Mouse (Mus musculus): ENCODE results near the gene Fyb. TPM values are rescaled to one million over a fixed set of nuclear protein-coding genes. Genes with fewer than 3 reads are reported as not detected.
A peak's percentile ranks its signal among the peaks of the same experiment; 100 is the strongest.

Fyb gene
- polyA plus RNA-seq, 1 experiment, result 103 TPM

GRCm38 (mm10) chr15:6619558-6620316, 97.1 kb downstream of the Fyb start:
- H3K4me1 ChIP-seq (ENCODE audit: control insufficient read depth, insufficient read depth, low read length), result peaks cover 4% of the 10 kb centered on the region
- TF ChIP-seq CTCF (IDR thresholded peaks at IDR 0.05; ENCODE audit: control insufficient read depth, insufficient read depth, insufficient replicate concordance, low read depth, low read length) (no peak), POLR2A (IDR thresholded peaks at IDR 0.05; ENCODE audit: control insufficient read depth, low read depth, low read length) (no peak)
- no peak overlapping the region for H3K4me3 ChIP-seq (ENCODE audit: control insufficient read depth, low read depth, low read length)
- H3K36me3 ChIP-seq (ENCODE audit: control insufficient read depth, insufficient read depth, low read length), result no peaks in the 10 kb centered on the region
- no peak overlapping the region for H3K27ac ChIP-seq (ENCODE audit: control insufficient read depth, insufficient read depth, low read depth, low read length)
- H3K27me3 ChIP-seq (ENCODE audit: control insufficient read depth, insufficient read depth, low read length), result no peaks in the 10 kb centered on the region

GRCm38 (mm10) chr15:6622512-6622911, 99.9 kb downstream of the Fyb start:
- Histone ChIP-seq H3K27ac (ENCODE audit: control insufficient read depth, insufficient read depth, low read depth, low read length) (no peak overlapping the region; the same call in 1 of the 2 replicates), H3K4me1 (ENCODE audit: control insufficient read depth, insufficient read depth, low read length) (peaks cover 5% of the 10 kb centered on the region), H3K27me3 (ENCODE audit: control insufficient read depth, insufficient read depth, low read length) (no peaks in the 10 kb centered on the region), H3K4me3 (ENCODE audit: control insufficient read depth, low read depth, low read length) (no peak overlapping the region), H3K36me3 (ENCODE audit: control insufficient read depth, insufficient read depth, low read length) (no peaks in the 10 kb centered on the region)
- peak; percentile 42; the same call in 1 of the 2 replicates for TF ChIP-seq CTCF (IDR thresholded peaks at IDR 0.05; ENCODE audit: control insufficient read depth, insufficient read depth, insufficient replicate concordance, low read depth, low read length)
- no peak for TF ChIP-seq POLR2A (IDR thresholded peaks at IDR 0.05; ENCODE audit: control insufficient read depth, low read depth, low read length)

- Histone ChIP-seq H3K36me3 (ENCODE audit: control insufficient read depth, insufficient read depth, low read length) (no peaks in the 10 kb centered on the region), H3K4me1 (ENCODE audit: control insufficient read depth, insufficient read depth, low read length) (peaks cover 7% of the 10 kb centered on the region), H3K4me3 (ENCODE audit: control insufficient read depth, low read depth, low read length) (no peak overlapping the region), H3K27me3 (ENCODE audit: control insufficient read depth, insufficient read depth, low read length) (no peaks in the 10 kb centered on the region), H3K27ac (ENCODE audit: control insufficient read depth, insufficient read depth, low read depth, low read length) (no peak overlapping the region)
- TF ChIP-seq POLR2A (IDR thresholded peaks at IDR 0.05; ENCODE audit: control insufficient read depth, low read depth, low read length) (no peak), CTCF (IDR thresholded peaks at IDR 0.05; ENCODE audit: control insufficient read depth, insufficient read depth, insufficient replicate concordance, low read depth, low read length) (no peak)
Observed at GRCm38 (mm10) chr15:6623529-6624228, 101.0 kb downstream of the Fyb start.

GRCm38 (mm10) chr15:6624365-6625182, 101.9 kb downstream of the Fyb start:
- Histone ChIP-seq H3K27me3 (ENCODE audit: control insufficient read depth, insufficient read depth, low read length) (no peaks in the 10 kb centered on the region), H3K27ac (ENCODE audit: control insufficient read depth, insufficient read depth, low read depth, low read length) (no peak overlapping the region), H3K4me3 (ENCODE audit: control insufficient read depth, low read depth, low read length) (no peak overlapping the region), H3K36me3 (ENCODE audit: control insufficient read depth, insufficient read depth, low read length) (no peaks in the 10 kb centered on the region), H3K4me1 (ENCODE audit: control insufficient read depth, insufficient read depth, low read length) (peaks cover 7% of the 10 kb centered on the region)
- TF ChIP-seq CTCF (IDR thresholded peaks at IDR 0.05; ENCODE audit: control insufficient read depth, insufficient read depth, insufficient replicate concordance, low read depth, low read length), result no peak
- TF ChIP-seq POLR2A (IDR thresholded peaks at IDR 0.05; ENCODE audit: control insufficient read depth, low read depth, low read length), result no peak

- H3K4me3 ChIP-seq (ENCODE audit: control insufficient read depth, low read depth, low read length), result no peak overlapping the region
- TF ChIP-seq CTCF (IDR thresholded peaks at IDR 0.05; ENCODE audit: control insufficient read depth, insufficient read depth, insufficient replicate concordance, low read depth, low read length), result no peak
- TF ChIP-seq POLR2A (IDR thresholded peaks at IDR 0.05; ENCODE audit: control insufficient read depth, low read depth, low read length), result no peak
- no peaks in the 10 kb centered on the region for H3K27me3 ChIP-seq (ENCODE audit: control insufficient read depth, insufficient read depth, low read length)
- no peaks in the 10 kb centered on the region for H3K36me3 ChIP-seq (ENCODE audit: control insufficient read depth, insufficient read depth, low read length)
- H3K27ac ChIP-seq (ENCODE audit: control insufficient read depth, insufficient read depth, low read depth, low read length), result no peak overlapping the region
- peaks cover 7% of the 10 kb centered on the region for H3K4me1 ChIP-seq (ENCODE audit: control insufficient read depth, insufficient read depth, low read length)
Observed at GRCm38 (mm10) chr15:6625607-6626033, 103.0 kb downstream of the Fyb start.

- Histone ChIP-seq H3K36me3 (ENCODE audit: control insufficient read depth, insufficient read depth, low read length) (no peaks in the 10 kb centered on the region), H3K27ac (ENCODE audit: control insufficient read depth, insufficient read depth, low read depth, low read length) (no peak overlapping the region), H3K4me1 (ENCODE audit: control insufficient read depth, insufficient read depth, low read length) (peaks cover 7% of the 10 kb centered on the region), H3K27me3 (ENCODE audit: control insufficient read depth, insufficient read depth, low read length) (no peaks in the 10 kb centered on the region), H3K4me3 (ENCODE audit: control insufficient read depth, low read depth, low read length) (no peak overlapping the region)
- TF ChIP-seq CTCF (IDR thresholded peaks at IDR 0.05; ENCODE audit: control insufficient read depth, insufficient read depth, insufficient replicate concordance, low read depth, low read length), result no peak
- no peak for TF ChIP-seq POLR2A (IDR thresholded peaks at IDR 0.05; ENCODE audit: control insufficient read depth, low read depth, low read length)
Observed at GRCm38 (mm10) chr15:6626123-6626522, 103.5 kb downstream of the Fyb start.

Measured in testis, adult 2 months (tissue).